Mouse (Mus musculus): ENCODE measurements around the gene Adgre5. TPM values are rescaled to one million over a fixed set of nuclear protein-coding genes. Genes with fewer than 3 reads are reported as not detected.

The Adgre5 gene
- polyA plus RNA-seq, 1 experiment: 0.35 TPM

- H3K4me3 ChIP-seq (replicated peaks): peak overlapping the region; percentile 60
- TF ChIP-seq TAL1 (IDR thresholded peaks at IDR 0.05; ENCODE audit: low read length): no peak
- no peak for TF ChIP-seq GATA1 (IDR thresholded peaks at IDR 0.05; ENCODE audit: low read length)
- H3K9me3 ChIP-seq (ENCODE audit: control insufficient read depth, low read length): no peaks in the 10 kb centered on the region
- H3K4me1 ChIP-seq (ENCODE audit: control insufficient read depth): peaks cover 34% of the 10 kb centered on the region
- no peaks in the 10 kb centered on the region for H3K27me3 ChIP-seq (ENCODE audit: control insufficient read depth)
- no peaks in the 10 kb centered on the region for H3K36me3 ChIP-seq (ENCODE audit: control insufficient read depth)
Observed at GRCm38 (mm10) chr8:83772701-83773451, 31.8 kb upstream of the Adgre5 start.

- no peaks in the 10 kb centered on the region for H3K36me3 ChIP-seq (ENCODE audit: control insufficient read depth)
- no peak overlapping the region for H3K4me3 ChIP-seq (replicated peaks)
- no peaks in the 10 kb centered on the region for H3K27me3 ChIP-seq (ENCODE audit: control insufficient read depth)
- no peak for TF ChIP-seq TAL1 (IDR thresholded peaks at IDR 0.05; ENCODE audit: low read length)
- no peak for TF ChIP-seq GATA1 (IDR thresholded peaks at IDR 0.05; ENCODE audit: low read length)
- H3K4me1 ChIP-seq (ENCODE audit: control insufficient read depth): peaks cover 37% of the 10 kb centered on the region
- H3K9me3 ChIP-seq (ENCODE audit: control insufficient read depth, low read length): peaks cover under 1% of the 10 kb centered on the region; the same call in 1 of the 2 replicates
Observed at GRCm38 (mm10) chr8:83771791-83772190, 30.7 kb upstream of the Adgre5 start.

GRCm38 (mm10) chr8:83770669-83771068, 29.5 kb upstream of the Adgre5 start:
- TF ChIP-seq TAL1 (IDR thresholded peaks at IDR 0.05; ENCODE audit: low read length) (no peak), GATA1 (IDR thresholded peaks at IDR 0.05; ENCODE audit: low read length) (no peak)
- H3K36me3 ChIP-seq (ENCODE audit: control insufficient read depth): no peaks in the 10 kb centered on the region
- H3K27me3 ChIP-seq (ENCODE audit: control insufficient read depth): no peaks in the 10 kb centered on the region
- H3K4me3 ChIP-seq (replicated peaks): no peak overlapping the region
- peaks cover 37% of the 10 kb centered on the region for H3K4me1 ChIP-seq (ENCODE audit: control insufficient read depth)
- peaks cover 4% of the 10 kb centered on the region; the same call in 1 of the 2 replicates for H3K9me3 ChIP-seq (ENCODE audit: control insufficient read depth, low read length)

GRCm38 (mm10) chr8:83769720-83770119, 28.6 kb upstream of the Adgre5 start:
- TF ChIP-seq GATA1 (IDR thresholded peaks at IDR 0.05; ENCODE audit: low read length) (no peak), TAL1 (IDR thresholded peaks at IDR 0.05; ENCODE audit: low read length) (no peak)
- Histone ChIP-seq H3K4me1 (ENCODE audit: control insufficient read depth) (peaks cover 37% of the 10 kb centered on the region), H3K36me3 (ENCODE audit: control insufficient read depth) (no peaks in the 10 kb centered on the region), H3K4me3 (replicated peaks) (no peak overlapping the region), H3K9me3 (ENCODE audit: control insufficient read depth, low read length) (peaks cover 4% of the 10 kb centered on the region; the same call in 1 of the 2 replicates), H3K27me3 (ENCODE audit: control insufficient read depth) (no peaks in the 10 kb centered on the region)

GRCm38 (mm10) chr8:83768526-83768925, 27.4 kb upstream of the Adgre5 start:
- Histone ChIP-seq H3K4me3 (replicated peaks) (no peak overlapping the region), H3K9me3 (ENCODE audit: control insufficient read depth, low read length) (peaks cover 4% of the 10 kb centered on the region; the same call in 1 of the 2 replicates), H3K36me3 (ENCODE audit: control insufficient read depth) (no peaks in the 10 kb centered on the region), H3K27me3 (ENCODE audit: control insufficient read depth) (no peaks in the 10 kb centered on the region), H3K4me1 (ENCODE audit: control insufficient read depth) (peaks cover 37% of the 10 kb centered on the region)
- TF ChIP-seq TAL1 (IDR thresholded peaks at IDR 0.05; ENCODE audit: low read length): peak; percentile 14; the same call in 1 of the 3 replicates
- no peak for TF ChIP-seq GATA1 (IDR thresholded peaks at IDR 0.05; ENCODE audit: low read length)

GRCm38 (mm10) chr8:83767442-83767841, 26.3 kb upstream of the Adgre5 start:
- Histone ChIP-seq H3K4me3 (replicated peaks) (no peak overlapping the region), H3K4me1 (ENCODE audit: control insufficient read depth) (peaks cover 26% of the 10 kb centered on the region), H3K36me3 (ENCODE audit: control insufficient read depth) (no peaks in the 10 kb centered on the region), H3K9me3 (ENCODE audit: control insufficient read depth, low read length) (peaks cover 4% of the 10 kb centered on the region; the same call in 1 of the 2 replicates), H3K27me3 (ENCODE audit: control insufficient read depth) (no peaks in the 10 kb centered on the region)
- TF ChIP-seq TAL1 (IDR thresholded peaks at IDR 0.05; ENCODE audit: low read length) (no peak), GATA1 (IDR thresholded peaks at IDR 0.05; ENCODE audit: low read length) (no peak)

- H3K27me3 ChIP-seq (ENCODE audit: control insufficient read depth): no peaks in the 10 kb centered on the region; the same call in 1 of the 2 replicates
- TF ChIP-seq GATA1 (IDR thresholded peaks at IDR 0.05; ENCODE audit: low read length) (no peak), TAL1 (IDR thresholded peaks at IDR 0.05; ENCODE audit: low read length) (no peak)
- no peak overlapping the region for H3K4me3 ChIP-seq (replicated peaks)
- H3K36me3 ChIP-seq (ENCODE audit: control insufficient read depth): no peaks in the 10 kb centered on the region
- H3K9me3 ChIP-seq (ENCODE audit: control insufficient read depth, low read length): peaks cover 4% of the 10 kb centered on the region; the same call in 1 of the 2 replicates
- peaks cover 25% of the 10 kb centered on the region for H3K4me1 ChIP-seq (ENCODE audit: control insufficient read depth)
Observed at GRCm38 (mm10) chr8:83765663-83766062, 24.5 kb upstream of the Adgre5 start.

- no peaks in the 10 kb centered on the region; the same call in 1 of the 2 replicates for H3K27me3 ChIP-seq (ENCODE audit: control insufficient read depth)
- TF ChIP-seq GATA1 (IDR thresholded peaks at IDR 0.05; ENCODE audit: low read length) (no peak), TAL1 (IDR thresholded peaks at IDR 0.05; ENCODE audit: low read length) (no peak)
Observed at GRCm38 (mm10) chr8:83764717-83765116, 23.6 kb upstream of the Adgre5 start.

GRCm38 (mm10) chr8:83764116-83764515, 23.0 kb upstream of the Adgre5 start:
- Histone ChIP-seq H3K4me1 (ENCODE audit: control insufficient read depth) (peaks cover 13% of the 10 kb centered on the region), H3K9me3 (ENCODE audit: control insufficient read depth, low read length) (peaks cover 4% of the 10 kb centered on the region; the same call in 1 of the 2 replicates), H3K27me3 (ENCODE audit: control insufficient read depth) (no peaks in the 10 kb centered on the region; the same call in 1 of the 2 replicates), H3K4me3 (replicated peaks) (no peak overlapping the region), H3K36me3 (ENCODE audit: control insufficient read depth) (no peaks in the 10 kb centered on the region)
- TF ChIP-seq TAL1 (IDR thresholded peaks at IDR 0.05; ENCODE audit: low read length) (no peak), GATA1 (IDR thresholded peaks at IDR 0.05; ENCODE audit: low read length) (no peak)

More at GRCm38 (mm10) chr8:83764717-83765116, 23.6 kb upstream of the Adgre5 start:
- peaks cover 4% of the 10 kb centered on the region; the same call in 1 of the 2 replicates for H3K9me3 ChIP-seq (ENCODE audit: control insufficient read depth, low read length)
- peaks cover 16% of the 10 kb centered on the region for H3K4me1 ChIP-seq (ENCODE audit: control insufficient read depth)
- no peak overlapping the region for H3K4me3 ChIP-seq (replicated peaks)
- no peaks in the 10 kb centered on the region for H3K36me3 ChIP-seq (ENCODE audit: control insufficient read depth)
